Mouse (Mus musculus): ENCODE measurements around the gene Ctu1.
"Not testable (repeated sequence)": the region's sequence is repeated elsewhere in the genome, so short reads cannot be mapped to it uniquely, and the experiment has no call there.

Ctu1 gene

GRCm38 (mm10) chr7:43671809-43672580, at the start of gene Ctu1:
TSS of gene Ctu1 (plus strand) at chr7:43672016.
- DNase-seq: peak; percentile 84

DNA sequence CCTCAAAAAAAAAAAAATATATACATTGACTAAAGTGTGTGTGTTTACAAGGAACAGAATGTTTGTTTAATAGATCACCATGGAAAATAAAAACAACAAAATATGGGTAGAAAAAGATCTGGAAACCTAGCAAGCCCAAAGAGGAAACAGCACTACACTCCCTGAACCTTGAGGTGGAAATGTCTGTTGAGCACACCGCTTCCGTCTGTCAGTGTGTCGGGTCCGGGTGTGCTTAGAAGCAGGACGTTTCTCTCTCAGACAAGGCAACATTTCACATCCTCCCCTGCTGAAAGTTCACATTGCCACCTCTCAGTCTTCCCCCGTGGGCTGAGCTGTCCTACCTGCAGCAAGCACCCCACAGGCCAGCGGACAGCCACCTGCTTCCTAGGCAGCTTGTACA, 48.9 kb upstream of the Ctu1 start:
- no peak for DNase-seq

GRCm38 (mm10) chr7:43623819-43624218, 48.0 kb upstream of the Ctu1 start:
- DNase-seq: no peak

- no peak for DNase-seq
Measured at GRCm38 (mm10) chr7:43625065-43625464, 46.8 kb upstream of the Ctu1 start.

DNA sequence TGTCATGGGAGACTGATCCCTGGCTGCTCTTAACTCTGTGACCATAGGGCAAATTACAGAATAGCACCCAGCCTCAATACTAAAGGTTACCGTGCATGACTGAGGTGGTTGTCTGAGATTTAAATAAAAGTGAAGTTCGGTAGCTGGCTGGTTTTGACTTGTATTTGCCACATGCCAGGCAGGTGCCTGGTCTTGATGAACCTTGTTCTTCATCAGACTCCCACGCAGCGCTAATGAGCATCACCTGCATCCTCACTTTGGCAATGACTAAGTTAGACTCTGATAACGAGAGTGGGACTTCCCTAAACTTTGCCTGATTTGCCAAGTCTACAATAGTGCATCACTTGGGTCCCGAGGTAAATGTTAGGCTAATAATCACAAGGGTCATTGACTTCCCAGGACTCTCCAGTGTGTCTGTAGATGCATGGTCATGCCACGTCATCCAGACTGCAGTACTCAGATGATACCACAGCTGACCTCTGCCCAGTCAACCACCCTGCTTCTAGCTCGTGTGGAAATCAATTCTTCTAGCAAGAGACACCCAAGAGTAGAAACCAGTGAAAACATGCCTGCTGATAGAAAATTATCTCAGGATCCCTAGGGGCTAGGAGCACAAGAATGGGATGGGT, 45.9 kb upstream of the Ctu1 start:
- no peak for DNase-seq

GRCm38 (mm10) chr7:43633940-43634339, 37.9 kb upstream of the Ctu1 start:
- no peak for DNase-seq

GRCm38 (mm10) chr7:43634500-43634899, 37.3 kb upstream of the Ctu1 start, which contains the start of gene Ceacam18:
TSS of gene Ceacam18 (plus strand) at chr7:43634707.
- DNase-seq: no peak

- no peak for DNase-seq
Measured at GRCm38 (mm10) chr7:43636194-43636593, 35.6 kb upstream of the Ctu1 start.

GRCm38 (mm10) chr7:43637118-43637517, 34.7 kb upstream of the Ctu1 start:
- no peak for DNase-seq

GRCm38 (mm10) chr7:43642587-43642986, 29.2 kb upstream of the Ctu1 start:
- no peak for DNase-seq

DNA sequence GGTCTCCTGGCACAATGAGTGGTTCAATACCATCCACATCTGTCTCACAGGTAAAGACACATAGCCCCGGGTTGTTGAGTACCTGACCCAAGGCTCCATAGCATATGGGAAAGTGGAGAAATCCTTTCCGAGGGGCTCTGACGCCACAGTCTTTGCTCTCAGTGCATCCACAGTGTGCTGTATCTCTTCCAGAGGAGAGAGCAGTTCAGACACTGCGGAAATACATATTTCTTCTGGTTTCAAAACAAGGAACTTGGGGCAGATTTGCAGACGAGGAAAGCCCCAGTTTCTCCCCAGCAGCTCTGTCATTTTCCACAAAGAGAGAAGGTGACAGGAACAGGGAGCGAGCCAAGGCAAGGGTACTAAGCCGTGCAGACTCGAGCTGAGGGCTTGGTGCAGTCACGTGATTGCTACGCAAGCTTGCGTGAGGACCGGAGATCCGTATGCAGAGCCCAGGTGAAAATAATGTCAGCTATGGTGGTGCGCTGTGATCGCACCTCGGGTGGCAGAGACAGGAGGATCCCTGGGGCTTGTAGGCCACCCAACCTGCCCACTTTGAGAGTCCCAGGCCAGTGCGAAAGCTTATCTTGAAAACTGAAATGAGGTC, 28.7 kb upstream of the Ctu1 start:
- no peak for DNase-seq

- DNase-seq: no peak
Measured at GRCm38 (mm10) chr7:43652683-43653082, 19.1 kb upstream of the Ctu1 start.

GRCm38 (mm10) chr7:43654519-43654918, 17.3 kb upstream of the Ctu1 start:
- DNase-seq: no peak

DNA sequence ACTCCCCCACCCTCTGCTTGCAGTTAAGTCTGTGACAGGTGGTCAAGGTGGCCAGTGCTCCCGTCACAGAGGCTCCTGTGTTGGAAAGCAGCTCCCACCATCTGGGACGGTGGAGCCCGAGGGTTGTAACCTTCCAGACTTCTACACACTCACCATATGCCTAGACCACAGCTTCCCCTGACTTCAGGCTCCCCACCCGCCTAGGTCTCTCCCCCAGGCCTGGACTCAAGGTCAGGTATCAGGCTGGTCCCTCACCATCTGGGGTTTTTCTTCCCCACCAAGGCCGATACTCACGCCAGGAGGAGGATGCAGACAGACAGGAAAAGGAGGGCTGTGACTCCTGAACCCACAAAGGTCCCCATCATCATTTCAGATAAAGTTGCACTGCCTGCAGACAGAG, 15.6 kb upstream of the Ctu1 start:
- no peak for DNase-seq

GRCm38 (mm10) chr7:43660002-43660401, 11.8 kb upstream of the Ctu1 start, which contains the start of gene Siglece:
TSS of gene Siglece (minus strand) at chr7:43660161.
- DNase-seq: no peak

DNA sequence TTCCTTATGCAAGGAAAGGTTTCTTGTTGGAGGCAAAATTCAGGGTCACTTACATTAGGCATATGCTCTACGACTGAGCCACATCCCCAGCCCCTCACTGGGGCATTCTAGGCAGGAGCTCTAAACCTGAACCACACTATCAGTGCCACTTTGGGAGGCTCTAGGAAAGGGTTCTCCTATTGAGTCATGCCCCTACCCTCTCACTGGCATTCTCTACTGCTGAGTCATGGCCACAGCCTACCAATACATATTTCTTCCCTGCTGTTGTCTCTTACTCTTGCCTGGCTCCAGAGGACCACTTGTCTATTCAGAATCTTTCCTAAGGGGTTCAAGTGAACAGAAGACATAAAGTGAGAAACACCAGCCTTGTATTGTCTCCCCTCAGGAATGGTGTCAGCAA, 9.0 kb upstream of the Ctu1 start:
- no peak for DNase-seq

GRCm38 (mm10) chr7:43667221-43667620, 4.6 kb upstream of the Ctu1 start:
- DNase-seq: not testable (repeated sequence)

DNA sequence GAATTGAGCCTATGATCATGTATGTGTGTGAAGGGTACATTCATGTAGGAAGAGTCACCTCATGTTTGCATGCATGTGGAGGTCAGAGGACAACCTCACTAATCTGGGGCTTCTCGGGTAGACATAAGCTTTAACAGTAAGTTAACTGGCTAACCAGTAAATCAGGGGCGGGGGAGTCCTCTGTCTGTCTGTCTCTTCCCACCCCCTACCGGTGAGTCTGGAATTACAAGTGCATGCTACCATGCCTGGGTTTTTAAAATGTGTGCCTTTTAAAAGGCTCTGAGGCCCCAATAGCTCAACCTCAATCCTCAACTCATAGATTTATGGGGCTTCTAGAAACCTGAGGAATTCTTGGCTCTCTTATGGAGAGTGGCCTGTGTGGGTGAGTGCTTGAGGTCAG, 3.2 kb upstream of the Ctu1 start:
- DNase-seq: no peak

- DNase-seq: no peak
Measured at GRCm38 (mm10) chr7:43671064-43671808, 580 bp upstream of the Ctu1 start.

GRCm38 (mm10) chr7:43672581-43673260, 905 bp downstream of the Ctu1 start:
- no peak for DNase-seq

DNA sequence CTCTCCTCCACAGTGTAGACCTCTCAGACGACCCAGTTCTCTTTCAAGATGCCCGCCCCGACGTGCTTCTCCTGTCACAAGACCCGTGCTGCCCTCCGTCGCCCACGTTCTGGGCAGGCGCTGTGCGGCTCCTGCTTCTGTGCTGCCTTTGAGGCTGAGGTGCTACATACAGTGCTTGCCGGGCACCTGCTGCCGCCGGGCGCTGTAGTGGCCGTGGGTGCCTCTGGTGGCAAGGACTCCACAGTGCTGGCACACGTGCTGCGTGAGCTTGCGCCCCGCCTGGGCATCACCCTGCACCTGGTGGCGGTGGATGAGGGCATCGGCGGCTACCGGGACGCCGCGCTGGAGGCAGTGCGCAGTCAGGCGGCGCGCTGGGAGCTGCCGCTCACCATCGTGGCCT, 3.3 kb downstream of the Ctu1 start:
- DNase-seq: no peak

GRCm38 (mm10) chr7:43678517-43678916, 6.7 kb downstream of the Ctu1 start:
- peak; percentile 43 for DNase-seq

DNA sequence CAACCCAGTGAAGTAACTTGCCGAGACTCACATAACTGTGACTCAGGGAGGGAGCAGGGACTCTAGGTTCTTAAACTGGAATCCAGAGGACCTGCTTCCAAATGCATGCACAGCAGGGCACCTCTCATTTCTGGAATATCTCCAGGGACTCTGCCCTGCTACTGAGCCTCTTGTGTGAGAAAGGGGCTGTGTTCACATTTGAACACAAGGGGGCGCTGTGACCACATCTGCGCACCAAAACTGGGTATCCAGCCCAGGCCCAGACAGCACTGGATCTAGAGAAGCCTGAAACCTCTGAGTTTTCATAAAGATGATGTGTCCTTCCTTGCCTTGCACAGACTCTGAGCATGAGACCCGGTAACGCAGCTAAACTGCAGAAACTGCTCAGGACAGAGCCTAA, 9.1 kb downstream of the Ctu1 start:
- DNase-seq: peak; percentile 73
